Mouse (Mus musculus) lung, embryonic 14.5 days (tissue): ENCODE measurements around the gene Mapk10. TPM values are rescaled to one million over a fixed set of nuclear protein-coding genes. Genes with fewer than 3 reads are reported as not detected.

Source experiments
- ATAC-seq: fragments of 200-750 bp; cut with Nextera tagmentation; 2 replicates; pipeline ENCODE4 v1.8.0; 2017; ENCODE audit warnings: mild to moderate bottlenecking, moderate TSS enrichment, moderate library complexity; ENCODE audit not compliant: insufficient read depth
- DNase-seq: peaks from one replicate; pipeline ENCODE4 v3.0.0-alpha.2; 2015
- H3K27ac ChIP-seq: fragments of 300-500 bp; sonication (generic); 2 replicates; pipeline ENCODE4 v1.5.1; 2014; ENCODE audit warnings: low read depth, mild to moderate bottlenecking, moderate library complexity
- H3K27me3 ChIP-seq: fragments of 300-500 bp; sonication (generic); 2 replicates; pipeline ENCODE4 v1.6.1; 2014; ENCODE audit warnings: low read length, control low read depth; ENCODE audit not compliant: insufficient read depth
- H3K36me3 ChIP-seq: fragments of 300-500 bp; sonication (generic); 2 replicates; pipeline ENCODE4 v1.6.1; 2014; ENCODE audit warnings: control low read depth; ENCODE audit not compliant: insufficient read depth
- H3K4me1 ChIP-seq: fragments of 300-500 bp; sonication (generic); 2 replicates; pipeline ENCODE4 v1.6.1; 2014; ENCODE audit warnings: antibody characterized with exemption, control low read depth; ENCODE audit not compliant: insufficient read depth
- H3K4me2 ChIP-seq: fragments of 300-500 bp; sonication (generic); 2 replicates; pipeline ENCODE4 v1.6.1; 2014; ENCODE audit warnings: mild to moderate bottlenecking
- H3K4me3 ChIP-seq: fragments of 300-500 bp; sonication (generic); 2 replicates; pipeline ENCODE4 v1.5.1; 2014; ENCODE audit warnings: low read depth, low read length
- H3K9ac ChIP-seq: fragments of 300-500 bp; sonication (generic); 2 replicates; pipeline ENCODE4 v1.6.1; 2014
- H3K9me3 ChIP-seq: fragments of 300-500 bp; sonication (generic); 2 replicates; pipeline ENCODE4 v1.6.1; 2016; ENCODE audit warnings: low read depth, low read length, control low read depth
- CTCF ChIP-seq: IDR thresholded peaks from 2 replicates; pipeline ENCODE4 v1.5.1; 2016; ENCODE audit warnings: antibody characterized with exemption, low read depth
- WGBS: fragments of 180-500 bp; shearing (Covaris S2); extraction: QIAGEN DNeasy Blood & Tissue Kit; methylation state at CpG from one replicate; pipeline ENCODE4 v1.1.7; 2014; 5-methylcytosine and 5-hydroxymethylcytosine counted together
- polyA plus RNA-seq: library from polyadenylated mRNA; unstranded; fragments of >200 nt; fragmentation: Nextera tagmentation; extraction: Ambion mirVana; gene quantifications from 2 replicates; pipeline ENCODE4 v1.2.1, GENCODE M21; 2014

The Mapk10 gene
- polyA plus RNA-seq, 1 experiment from 2014 or later: 0.66 TPM

- Histone ChIP-seq H3K4me1 (no peaks in the 10 kb centered on the region), H3K9me3 (no peaks in the 10 kb centered on the region), H3K9ac (no peak overlapping the region), H3K4me2 (no peak overlapping the region), H3K4me3 (no peak overlapping the region), H3K27ac (no peak overlapping the region), H3K36me3 (no peaks in the 10 kb centered on the region), H3K27me3 (no peaks in the 10 kb centered on the region)
- DNase-seq: no peak
- no peak for ATAC-seq
- no peak for TF ChIP-seq CTCF
- WGBS: 58% methylated on average over 7 of the region's 7 CpGs
Measured at GRCm38 (mm10) chr5:103022504-103023172, 188.5 kb downstream of the Mapk10 start.

- WGBS: 80% methylated on average over 8 of the region's 8 CpGs
- DNase-seq: peak; percentile 6
- Histone ChIP-seq H3K4me2 (no peak overlapping the region), H3K4me3 (no peak overlapping the region), H3K9me3 (no peaks in the 10 kb centered on the region), H3K36me3 (no peaks in the 10 kb centered on the region), H3K4me1 (no peaks in the 10 kb centered on the region), H3K27me3 (no peaks in the 10 kb centered on the region), H3K27ac (no peak overlapping the region), H3K9ac (no peak overlapping the region)
- TF ChIP-seq CTCF: no peak
- no peak for ATAC-seq
Measured at GRCm38 (mm10) chr5:103021479-103021878, 189.7 kb downstream of the Mapk10 start.

- Histone ChIP-seq H3K9ac (no peak overlapping the region), H3K27ac (no peak overlapping the region), H3K27me3 (no peaks in the 10 kb centered on the region), H3K4me3 (no peak overlapping the region), H3K9me3 (no peaks in the 10 kb centered on the region), H3K4me2 (no peak overlapping the region), H3K4me1 (no peaks in the 10 kb centered on the region), H3K36me3 (no peaks in the 10 kb centered on the region)
- TF ChIP-seq CTCF: no peak
- WGBS: 53% methylated on average over 3 of the region's 3 CpGs
- no peak for ATAC-seq
- no peak for DNase-seq
Measured at GRCm38 (mm10) chr5:103020954-103021353, 190.2 kb downstream of the Mapk10 start.

- Histone ChIP-seq H3K9ac (no peak overlapping the region), H3K27ac (no peak overlapping the region), H3K4me2 (no peak overlapping the region), H3K9me3 (no peaks in the 10 kb centered on the region), H3K36me3 (no peaks in the 10 kb centered on the region), H3K4me3 (no peak overlapping the region), H3K4me1 (no peaks in the 10 kb centered on the region), H3K27me3 (no peaks in the 10 kb centered on the region)
- no peak for DNase-seq
- WGBS: 88% methylated on average over 5 of the region's 5 CpGs
- no peak for TF ChIP-seq CTCF
- ATAC-seq: no peak
Measured at GRCm38 (mm10) chr5:103020127-103020526, 191.0 kb downstream of the Mapk10 start.

- no peaks in the 10 kb centered on the region for H3K4me1 ChIP-seq
- no peak for ATAC-seq
- no peaks in the 10 kb centered on the region for H3K27me3 ChIP-seq
- H3K4me2 ChIP-seq: no peak overlapping the region
- no peaks in the 10 kb centered on the region for H3K36me3 ChIP-seq
- no peak overlapping the region for H3K27ac ChIP-seq
- WGBS: 63% methylated on average over 7 of the region's 7 CpGs
- no peak for DNase-seq
- TF ChIP-seq CTCF: no peak
- no peaks in the 10 kb centered on the region for H3K9me3 ChIP-seq
- H3K9ac ChIP-seq: no peak overlapping the region
- H3K4me3 ChIP-seq: no peak overlapping the region
Measured at GRCm38 (mm10) chr5:103017637-103018036, 193.5 kb downstream of the Mapk10 start.

GRCm38 (mm10) chr5:103014309-103014708 is 196.8 kb downstream of the Mapk10 start:
- no peak overlapping the region for H3K4me2 ChIP-seq
- H3K9me3 ChIP-seq: no peaks in the 10 kb centered on the region
- 82% methylated on average over 4 of the region's 4 CpGs for WGBS
- no peak for TF ChIP-seq CTCF
- no peak overlapping the region for H3K9ac ChIP-seq
- no peak for ATAC-seq
- no peak overlapping the region for H3K27ac ChIP-seq
- H3K4me3 ChIP-seq: no peak overlapping the region
- DNase-seq: no peak
- no peaks in the 10 kb centered on the region for H3K27me3 ChIP-seq
- no peaks in the 10 kb centered on the region for H3K4me1 ChIP-seq
- H3K36me3 ChIP-seq: no peaks in the 10 kb centered on the region

GRCm38 (mm10) chr5:103008894-103009293 is 202.2 kb downstream of the Mapk10 start:
- 67% methylated on average over 4 of the region's 4 CpGs for WGBS
- Histone ChIP-seq H3K36me3 (no peaks in the 10 kb centered on the region), H3K4me1 (no peaks in the 10 kb centered on the region), H3K9ac (no peak overlapping the region), H3K27ac (no peak overlapping the region), H3K9me3 (no peaks in the 10 kb centered on the region), H3K4me2 (no peak overlapping the region), H3K4me3 (no peak overlapping the region), H3K27me3 (no peaks in the 10 kb centered on the region)
- ATAC-seq (no peak), DNase-seq (peak; percentile 9)
- no peak for TF ChIP-seq CTCF

- ATAC-seq (no peak), DNase-seq (no peak)
- Histone ChIP-seq H3K4me3 (no peak overlapping the region), H3K36me3 (no peaks in the 10 kb centered on the region), H3K9me3 (no peaks in the 10 kb centered on the region), H3K27me3 (no peaks in the 10 kb centered on the region), H3K4me2 (no peak overlapping the region), H3K27ac (no peak overlapping the region), H3K9ac (no peak overlapping the region), H3K4me1 (no peaks in the 10 kb centered on the region)
- no peak for TF ChIP-seq CTCF
- 51% methylated on average over 7 of the region's 7 CpGs for WGBS
Measured at GRCm38 (mm10) chr5:103002116-103002515, 209.0 kb downstream of the Mapk10 start.
